Mouse (Mus musculus) heart, adult 2 months (tissue): ENCODE measurements around the gene Fam222a. TPM values are rescaled to one million over a fixed set of nuclear protein-coding genes. Genes with fewer than 3 reads are reported as not detected.

Experiments
- DNase-seq, 2 experiments: peaks; one replicate each; pipeline ENCODE4 v3.0.0; 2021
- H3K27ac ChIP-seq: fragments of 200-600 bp; 2 replicates; pipeline ENCODE4 v1.8.1; 2022
- H3K27me3 ChIP-seq: fragments of 200-500 bp; 2 replicates; pipeline ENCODE4 v1.6.1; 2012; ENCODE audit warnings: mild to moderate bottlenecking, low read length, inconsistent platforms, mixed read lengths; ENCODE audit not compliant: control insufficient read depth, insufficient read depth
- H3K36me3 ChIP-seq: fragments of 200-500 bp; 2 replicates; pipeline ENCODE4 v1.6.1; 2012; ENCODE audit warnings: low read length, inconsistent platforms; ENCODE audit not compliant: control insufficient read depth, insufficient read depth
- H3K4me1 ChIP-seq: fragments of 200-500 bp; 2 replicates; pipeline ENCODE4 v1.6.1; 2011; ENCODE audit warnings: low read length; ENCODE audit not compliant: control insufficient read depth, insufficient read depth
- H3K4me3 ChIP-seq: fragments of 200-600 bp; 2 replicates; pipeline ENCODE4 v1.8.1; 2022
- H3K79me2 ChIP-seq: fragments of 200-500 bp; replicated peaks from 2 replicates; pipeline ENCODE4 v1.6.1; 2012; ENCODE audit warnings: mild to moderate bottlenecking, inconsistent platforms, low read length, moderate library complexity, mixed read lengths; ENCODE audit not compliant: control insufficient read depth, insufficient read depth
- H3K9ac ChIP-seq: fragments of 200-500 bp; 2 replicates; pipeline ENCODE4 v1.6.1; 2012; ENCODE audit warnings: low read depth, mild to moderate bottlenecking, control low read depth, inconsistent platforms, low read length, mixed read lengths
- CTCF ChIP-seq: fragments of 200-600 bp; IDR thresholded peaks from 2 replicates; pipeline ENCODE4 v1.8.1; 2022; ENCODE audit warnings: antibody characterized with exemption, mild to moderate bottlenecking, moderate library complexity
- EP300 ChIP-seq: fragments of 200-500 bp; IDR thresholded peaks from 2 replicates; pipeline ENCODE4 v1.6.1; 2011; ENCODE audit warnings: low read depth, low read length, control low read depth; ENCODE audit not compliant: insufficient read depth
- POLR2A ChIP-seq: fragments of 200-500 bp; IDR thresholded peaks from 2 replicates; pipeline ENCODE4 v1.6.1; 2011; ENCODE audit warnings: mild to moderate bottlenecking, low read depth, low read length, control low read depth; ENCODE audit not compliant: insufficient read depth
- WGBS: fragments of 180-500 bp; shearing (Covaris S2); methylation state at CpG from one replicate; pipeline ENCODE4 v1.1.7; 2018; 5-methylcytosine and 5-hydroxymethylcytosine counted together
- intact Hi-C: fragments of 180-260 bp; cut with DNase I; formaldehyde crosslinking; loops from one replicate; pipeline ENCODE4 v1.15.1; 2025
- polyA plus RNA-seq: library from polyadenylated mRNA; depleted of rRNA; stranded (reverse); fragments of >200 nt; gene quantifications from 2 replicates; pipeline ENCODE4 v1.2.3, GENCODE M21; 2012
- total RNA-seq, 2 experiments: library from RNA; stranded (reverse); gene quantifications; 2 replicates each; pipeline ENCODE4 v1.2.3; 2021

The Fam222a gene
- total and polyA plus RNA-seq, 3 experiments, result 2.1 to 5.0 (median 2.8) TPM

GRCm38 (mm10) chr5:114538752-114539151 is 29.1 kb upstream of the Fam222a start:
- H3K27me3 ChIP-seq, result no peaks in the 10 kb centered on the region
- no peak for TF ChIP-seq CTCF
- no peak for TF ChIP-seq EP300
- TF ChIP-seq POLR2A, result no peak
- no peak for DNase-seq
- H3K79me2 ChIP-seq, result no peaks in the 10 kb centered on the region
- no peaks in the 10 kb centered on the region for H3K36me3 ChIP-seq
- H3K4me1 ChIP-seq, result peaks cover 2% of the 10 kb centered on the region; the same call in 1 of the 2 replicates
- no peak overlapping the region for H3K27ac ChIP-seq
- no peak overlapping the region for H3K9ac ChIP-seq
- intact Hi-C loops, result no loop called here
- WGBS, result 41% methylated on average over 4 of the region's 4 CpGs
- H3K4me3 ChIP-seq, result no peak overlapping the region

GRCm38 (mm10) chr5:114539766-114540165 is 28.1 kb upstream of the Fam222a start:
- H3K4me3 ChIP-seq, result no peak overlapping the region
- no peaks in the 10 kb centered on the region for H3K79me2 ChIP-seq
- TF ChIP-seq POLR2A (no peak), CTCF (no peak), EP300 (no peak)
- H3K27me3 ChIP-seq, result no peaks in the 10 kb centered on the region
- peaks cover 2% of the 10 kb centered on the region; the same call in 1 of the 2 replicates for H3K4me1 ChIP-seq
- DNase-seq, result no peak
- WGBS, result 79% methylated on average over 6 of the region's 6 CpGs
- H3K9ac ChIP-seq, result no peak overlapping the region
- H3K27ac ChIP-seq, result no peak overlapping the region
- no peaks in the 10 kb centered on the region for H3K36me3 ChIP-seq
- intact Hi-C loops, result no loop called here

GRCm38 (mm10) chr5:114541656-114542445 is 26.0 kb upstream of the Fam222a start:
- H3K4me3 ChIP-seq, result no peak overlapping the region
- H3K79me2 ChIP-seq, result no peaks in the 10 kb centered on the region
- H3K27ac ChIP-seq, result no peak overlapping the region
- WGBS, result 45% methylated on average over 15 of the region's 15 CpGs
- peak in 1 of 2 experiments; percentile 33 for DNase-seq
- H3K9ac ChIP-seq, result no peak overlapping the region
- no peaks in the 10 kb centered on the region for H3K27me3 ChIP-seq
- H3K36me3 ChIP-seq, result no peaks in the 10 kb centered on the region
- H3K4me1 ChIP-seq, result peaks cover 2% of the 10 kb centered on the region; the same call in 1 of the 2 replicates
- intact Hi-C loops, result no loop called here
- TF ChIP-seq CTCF, result no peak
- no peak for TF ChIP-seq POLR2A
- TF ChIP-seq EP300, result peak; percentile 24; the same call in 1 of the 2 replicates

GRCm38 (mm10) chr5:114543656-114544055 is 24.2 kb upstream of the Fam222a start:
- DNase-seq, result no peak
- Histone ChIP-seq H3K9ac (no peak overlapping the region), H3K4me1 (peaks cover 2% of the 10 kb centered on the region; the same call in 1 of the 2 replicates), H3K79me2 (no peaks in the 10 kb centered on the region), H3K4me3 (no peak overlapping the region), H3K27me3 (no peaks in the 10 kb centered on the region), H3K36me3 (no peaks in the 10 kb centered on the region), H3K27ac (no peak overlapping the region)
- TF ChIP-seq EP300 (no peak), CTCF (no peak), POLR2A (no peak)
- intact Hi-C loops, result no loop called here
- 87% methylated on average over 6 of the region's 6 CpGs for WGBS

- H3K36me3 ChIP-seq, result no peaks in the 10 kb centered on the region
- no peak overlapping the region for H3K4me3 ChIP-seq
- no peak overlapping the region for H3K27ac ChIP-seq
- no peak overlapping the region for H3K9ac ChIP-seq
- TF ChIP-seq CTCF (no peak), EP300 (no peak), POLR2A (no peak)
- WGBS, result 77% methylated on average over 4 of the region's 4 CpGs
- H3K4me1 ChIP-seq, result peaks cover 2% of the 10 kb centered on the region; the same call in 1 of the 2 replicates
- H3K79me2 ChIP-seq, result no peaks in the 10 kb centered on the region
- DNase-seq, result no peak
- no peaks in the 10 kb centered on the region for H3K27me3 ChIP-seq
- intact Hi-C loops, result no loop called here
These were observed 23.6 kb upstream of the Fam222a start for GRCm38 (mm10) chr5:114544205-114544604.

GRCm38 (mm10) chr5:114545076-114545475 is 22.7 kb upstream of the Fam222a start:
- TF ChIP-seq EP300 (no peak), POLR2A (no peak), CTCF (no peak)
- Histone ChIP-seq H3K4me1 (peaks cover 2% of the 10 kb centered on the region; the same call in 1 of the 2 replicates), H3K36me3 (no peaks in the 10 kb centered on the region), H3K27me3 (no peaks in the 10 kb centered on the region), H3K79me2 (no peaks in the 10 kb centered on the region), H3K27ac (no peak overlapping the region), H3K4me3 (no peak overlapping the region), H3K9ac (no peak overlapping the region)
- 59% methylated on average over 9 of the region's 9 CpGs for WGBS
- intact Hi-C loops, result no loop called here
- DNase-seq, result no peak
